Mouse (Mus musculus) stomach, postnatal 0 days (tissue): ENCODE results near the gene Itln1. TPM values are rescaled to one million over a fixed set of nuclear protein-coding genes. Genes with fewer than 3 reads are reported as not detected.

Experiments
- ATAC-seq: fragments of 200-750 bp; cut with Nextera tagmentation; 2 replicates; pipeline ENCODE4 v1.8.0; 2017; ENCODE audit not compliant: low FRiP score, low TSS enrichment
- DNase-seq: peaks from one replicate; pipeline ENCODE4 v3.0.0-alpha.2; 2016; ENCODE audit warnings: low spot score
- H3K27ac ChIP-seq: fragments of 300-500 bp; sonication (generic); replicated peaks from 2 replicates; pipeline ENCODE4 v1.5.1; 2014; ENCODE audit warnings: mild to moderate bottlenecking, control low read depth
- H3K27me3 ChIP-seq: fragments of 300-500 bp; sonication (generic); 2 replicates; pipeline ENCODE4 v1.6.1; 2014; ENCODE audit warnings: low read length; ENCODE audit not compliant: control insufficient read depth, insufficient read depth
- H3K36me3 ChIP-seq: fragments of 300-500 bp; sonication (generic); 2 replicates; pipeline ENCODE4 v1.6.1; 2014; ENCODE audit warnings: low read length, mixed read lengths; ENCODE audit not compliant: control insufficient read depth, insufficient read depth
- H3K4me1 ChIP-seq: fragments of 300-500 bp; sonication (generic); replicated peaks from 2 replicates; pipeline ENCODE4 v1.6.1; 2014; ENCODE audit warnings: antibody characterized with exemption; ENCODE audit not compliant: control insufficient read depth, insufficient read depth
- H3K4me2 ChIP-seq: fragments of 300-500 bp; sonication (generic); replicated peaks from 2 replicates; pipeline ENCODE4 v1.6.1; 2014; ENCODE audit warnings: low read depth, mild to moderate bottlenecking, control low read depth, moderate library complexity
- H3K4me3 ChIP-seq: fragments of 300-500 bp; sonication (generic); 2 replicates; pipeline ENCODE4 v1.5.1; 2014; ENCODE audit warnings: low read depth, low read length, control low read depth
- H3K9ac ChIP-seq: fragments of 300-500 bp; sonication (generic); 2 replicates; pipeline ENCODE4 v1.6.1; 2014; ENCODE audit warnings: mild to moderate bottlenecking, low read length, control low read depth, mixed read lengths
- H3K9me3 ChIP-seq: fragments of 300-500 bp; sonication (generic); 2 replicates; pipeline ENCODE4 v1.6.1; 2016; ENCODE audit warnings: low read length; ENCODE audit not compliant: control insufficient read depth
- CTCF ChIP-seq: IDR thresholded peaks from 2 replicates; pipeline ENCODE4 v1.5.1; 2016; ENCODE audit warnings: antibody characterized with exemption, low read depth, mild to moderate bottlenecking, moderate library complexity
- EP300 ChIP-seq: optimal IDR thresholded peaks from 2 replicates; pipeline ENCODE3; 2016; ENCODE audit warnings: antibody characterized with exemption
- WGBS: fragments of 180-500 bp; shearing (Covaris S2); extraction: QIAGEN DNeasy Blood & Tissue Kit; methylation state at CpG from one replicate; pipeline ENCODE4 v1.1.7; 2014; 5-methylcytosine and 5-hydroxymethylcytosine counted together
- polyA plus RNA-seq: library from polyadenylated mRNA; unstranded; fragments of >200 nt; fragmentation: Nextera tagmentation; extraction: Ambion mirVana; gene quantifications from 2 replicates; pipeline ENCODE4 v1.2.1, GENCODE M21; 2015

Gene Itln1
- polyA plus RNA-seq, 1 experiment from 2014 or later, result 0.33 TPM

DNA sequence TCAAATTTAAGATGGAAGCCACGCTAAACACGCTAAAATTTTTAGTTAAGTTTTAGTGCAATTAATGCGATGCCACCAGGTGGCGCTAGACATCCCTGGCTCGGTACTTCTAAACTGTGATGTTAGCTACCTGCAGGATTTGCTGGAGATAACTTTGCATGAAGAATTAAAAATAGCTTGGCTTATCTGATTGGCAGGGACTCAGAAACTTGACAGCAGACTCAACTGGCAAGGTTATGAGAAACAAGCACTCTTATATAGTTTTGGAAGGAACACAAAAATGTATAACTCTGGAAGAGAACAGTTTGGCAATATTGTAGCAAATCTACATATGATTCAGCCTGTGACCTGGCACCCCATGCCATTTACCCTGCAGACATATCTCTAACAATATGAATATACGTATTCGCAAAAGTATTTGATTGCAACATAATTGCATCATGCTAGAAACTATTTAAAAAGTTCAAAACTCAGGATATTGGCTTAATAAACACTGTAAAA is 64.7 kb downstream of the Itln1 start:
- TF ChIP-seq EP300 (no peak), CTCF (peak; percentile 89)
- ATAC-seq, result peak; percentile 47; the same call in 1 of the 2 replicates
- DNase-seq, result peak; percentile 71

GRCm38 (mm10) chr1:171469678-171470077 is 65.4 kb downstream of the Itln1 start:
- ATAC-seq (no peak), DNase-seq (no peak)
- Histone ChIP-seq H3K9ac (no peak overlapping the region), H3K4me3 (no peak overlapping the region), H3K36me3 (no peaks in the 10 kb centered on the region), H3K9me3 (no peaks in the 10 kb centered on the region), H3K4me1 (no peaks in the 10 kb centered on the region), H3K27me3 (no peaks in the 10 kb centered on the region), H3K4me2 (no peak overlapping the region), H3K27ac (0 out of 2 replicates have a peak overlapping the region, but pooled peaks have one; percentile 56)
- WGBS, result 60% methylated on average over 3 of the region's 3 CpGs
- TF ChIP-seq CTCF, result no peak
- TF ChIP-seq EP300, result no peak

More for the DNA sequence above, 64.7 kb downstream of the Itln1 start:
- Histone ChIP-seq H3K27ac (0 out of 2 replicates have a peak overlapping the region, but pooled peaks have one; percentile 56), H3K9me3 (no peaks in the 10 kb centered on the region), H3K9ac (no peak overlapping the region), H3K27me3 (no peaks in the 10 kb centered on the region), H3K36me3 (no peaks in the 10 kb centered on the region), H3K4me3 (no peak overlapping the region), H3K4me1 (no peaks in the 10 kb centered on the region), H3K4me2 (no peak overlapping the region)
- 23% methylated on average over 7 of the region's 7 CpGs for WGBS

Other genes starting within 250 kb of the Itln1 start
- 25.0 and 26.4 TPM in 2 replicates for gene Usp21, start 247.3 kb downstream of the Itln1 start, polyA plus RNA-seq
- gene Ufc1, start 240.3 kb downstream of the Itln1 start, polyA plus RNA-seq, result 134 and 135 TPM in 2 replicates
- gene Dedd, start 206.1 kb downstream of the Itln1 start, polyA plus RNA-seq, result 32.8 and 36.3 TPM in 2 replicates
- 41.7 and 41.8 TPM in 2 replicates for gene Nit1, start 189.6 kb downstream of the Itln1 start, polyA plus RNA-seq
- 68.8 and 71.1 TPM in 2 replicates for gene Pfdn2, start 189.6 kb downstream of the Itln1 start, polyA plus RNA-seq
- gene Klhdc9, start 174.5 kb downstream of the Itln1 start, polyA plus RNA-seq, result 0.86 and 1.2 TPM in 2 replicates
- gene Nectin4, start 165.2 kb downstream of the Itln1 start, polyA plus RNA-seq, result 45.5 and 48.2 TPM in 2 replicates
- gene Arhgap30, start 146.3 kb downstream of the Itln1 start, polyA plus RNA-seq, result 1.1 and 1.2 TPM in 2 replicates
- 39.1 and 41.6 TPM in 2 replicates for gene Usf1, start 124.0 kb downstream of the Itln1 start, polyA plus RNA-seq
- gene Tstd1, start 116.4 kb downstream of the Itln1 start, polyA plus RNA-seq, result 3.7 and 3.8 TPM in 2 replicates
- 95.8 and 113 TPM in 2 replicates for gene F11r, start 97.8 kb downstream of the Itln1 start, polyA plus RNA-seq
- 11.1 and 11.2 TPM in 2 replicates for gene Alyref2, start 31.8 kb downstream of the Itln1 start, polyA plus RNA-seq
- 0.21 and 0.33 TPM in 2 replicates for gene Cd244a, start 23.9 kb upstream of the Itln1 start, polyA plus RNA-seq
- gene Ly9, start 72.1 kb upstream of the Itln1 start, polyA plus RNA-seq, result 0.13 and 0.18 TPM in 2 replicates
- 0.05 and 0.38 TPM in 2 replicates for gene Slamf7, start 117.7 kb upstream of the Itln1 start, polyA plus RNA-seq
- gene Cd48, start 146.7 kb upstream of the Itln1 start, polyA plus RNA-seq, result 2.6 and 2.9 TPM in 2 replicates
- gene Slamf1, start 231.8 kb upstream of the Itln1 start, polyA plus RNA-seq, result 0.05 and 0.06 TPM in 2 replicates